Comparison of ENCODE assay signal across 13 mouse cellular contexts in genomic region chr9:43738480-43739084, GRCm38 (mm10). TPM values are rescaled to one million over a fixed set of nuclear protein-coding genes. Genes with fewer than 3 reads are reported as not detected.
DNase-seq lines count a peak whose midpoint lies in the region; ATAC-seq and TF ChIP-seq lines count a peak whose summit lies in the region.
"Had no signal": no experiment of that assay in that cellular context is flagged by ENCODE, and none has a peak within 500 bp of the region (broad histone marks: within the 10 kb centered on the region; RNA-seq: fewer than 3 reads in every experiment).

No protein-coding gene starts in this region.

- H3K4me3 ChIP-seq in heart, embryonic 12.5 days = no peak overlapping the region
- no peak overlapping the region for H3K4me3 ChIP-seq in heart, embryonic 11.5 days (ENCODE audit: low read depth, low read length)
- H3K4me3 ChIP-seq in lung, postnatal 0 days (ENCODE audit: low read depth, low read length) = no peak overlapping the region
- no peak overlapping the region for H3K4me3 ChIP-seq in midbrain, embryonic 15.5 days
- H3K4me3 ChIP-seq: layer of hippocampus, adult 2 months had no signal

- H3K27ac ChIP-seq in heart, embryonic 12.5 days (ENCODE audit: poor library complexity, severe bottlenecking) = no peak overlapping the region
- no peak overlapping the region for H3K27ac ChIP-seq in heart, embryonic 11.5 days (ENCODE audit: low read depth, low read length)
- peak overlapping the region; percentile 11; the same call in 1 of the 2 replicates for H3K27ac ChIP-seq in lung, postnatal 0 days (ENCODE audit: low read length)
- H3K27ac ChIP-seq in midbrain, embryonic 15.5 days = no peak overlapping the region
- H3K27ac ChIP-seq: layer of hippocampus, adult 2 months; liver, embryonic 14.5 days had no signal

- H3K9ac ChIP-seq in heart, embryonic 12.5 days = no peak overlapping the region
- H3K9ac ChIP-seq in heart, embryonic 11.5 days (ENCODE audit: low read depth, low read length) = no peak overlapping the region
- no peak overlapping the region for H3K9ac ChIP-seq in lung, postnatal 0 days (replicated peaks; ENCODE audit: low read depth)
- H3K9ac ChIP-seq in midbrain, embryonic 15.5 days = no peak overlapping the region
- H3K9ac ChIP-seq: liver, embryonic 14.5 days had no signal

- TF ChIP-seq EP300 in lung, postnatal 0 days (IDR thresholded peaks at IDR 0.05) = peak; percentile 68

- no peaks in the 10 kb centered on the region for H3K36me3 ChIP-seq in heart, embryonic 12.5 days
- H3K36me3 ChIP-seq in heart, embryonic 11.5 days (ENCODE audit: control insufficient read depth, insufficient read depth, low read length) = no peaks in the 10 kb centered on the region
- H3K36me3 ChIP-seq in lung, postnatal 0 days (ENCODE audit: insufficient read depth, low read length) = no peaks in the 10 kb centered on the region
- H3K36me3 ChIP-seq in midbrain, embryonic 15.5 days (replicated peaks) = no peaks in the 10 kb centered on the region

- ATAC-seq in heart, embryonic 12.5 days (ENCODE audit: insufficient number of reproducible peaks, low FRiP score) = no peak
- ATAC-seq in heart, embryonic 11.5 days (replicated peaks; ENCODE audit: insufficient number of reproducible peaks, low FRiP score, low TSS enrichment) = no peak
- no peak for ATAC-seq in lung, postnatal 0 days
- no peak for ATAC-seq in midbrain, embryonic 15.5 days (replicated peaks)
- no peak for ATAC-seq in activated CD4-positive, CD25-positive, alpha-beta regulatory T cell, adult 4 months

- no peak for TF ChIP-seq POLR2A in brain, embryonic 14.5 days (IDR thresholded peaks at IDR 0.05; ENCODE audit: borderline replicate concordance, extremely low read depth, insufficient read depth, insufficient read length, poor library complexity, severe bottlenecking)

- H3K9me3 ChIP-seq in heart, embryonic 12.5 days (replicated peaks) = no peaks in the 10 kb centered on the region
- no peaks in the 10 kb centered on the region for H3K9me3 ChIP-seq in heart, embryonic 11.5 days (replicated peaks; ENCODE audit: control insufficient read depth, low read length)
- no peaks in the 10 kb centered on the region for H3K9me3 ChIP-seq in lung, postnatal 0 days (ENCODE audit: low read length)
- no peaks in the 10 kb centered on the region for H3K9me3 ChIP-seq in midbrain, embryonic 15.5 days

- peak; percentile 40 for DNase-seq in lung, postnatal 0 days (ENCODE audit: low spot score)
- no peak for DNase-seq in lung, postnatal 25 days (ENCODE audit: low spot score)
- peak; percentile 51 for DNase-seq in brain, embryonic 14.5 days (ENCODE audit: low read depth)
- DNase-seq: B cell, adult 2 months; cerebellum, adult 11-12 months; gastrocnemius, postnatal 36 days; thymus, postnatal 4 days had no signal

- no peak for TF ChIP-seq CTCF in lung, postnatal 0 days (IDR thresholded peaks at IDR 0.05)
- TF ChIP-seq CTCF in brain, embryonic 14.5 days (IDR thresholded peaks at IDR 0.05; ENCODE audit: borderline replicate concordance, extremely low read depth, insufficient read depth, insufficient read length) = no peak

- peaks cover 10% of the 10 kb centered on the region for H3K27me3 ChIP-seq in heart, embryonic 12.5 days (replicated peaks)
- peaks cover 14% of the 10 kb centered on the region for H3K27me3 ChIP-seq in heart, embryonic 11.5 days (ENCODE audit: control insufficient read depth, insufficient read depth, low read length)
- no peaks in the 10 kb centered on the region for H3K27me3 ChIP-seq in lung, postnatal 0 days (replicated peaks; ENCODE audit: insufficient read depth, low read length)
- 0 out of 2 replicates have a peak, but pooled peaks cover 5% of the 10 kb centered on the region for H3K27me3 ChIP-seq in midbrain, embryonic 15.5 days (replicated peaks)

- 31% methylated on average over 6 of the region's 6 CpGs for WGBS in heart, embryonic 12.5 days
- 30% methylated on average over 6 of the region's 6 CpGs for WGBS in heart, embryonic 11.5 days (ENCODE audit: insufficient replicate concordance)
- WGBS in lung, postnatal 0 days = 19% methylated on average over 6 of the region's 6 CpGs
- WGBS in midbrain, embryonic 15.5 days = 28% methylated on average over 6 of the region's 6 CpGs

- H3K4me2 ChIP-seq in heart, embryonic 12.5 days = peak overlapping the region; percentile 53; the same call in 1 of the 2 replicates
- H3K4me2 ChIP-seq in heart, embryonic 11.5 days = no peak overlapping the region
- H3K4me2 ChIP-seq in lung, postnatal 0 days (replicated peaks; ENCODE audit: low read depth, low read length) = peak overlapping the region; percentile 22; the same call in 1 of the 2 replicates
- peak overlapping the region; percentile 43 for H3K4me2 ChIP-seq in midbrain, embryonic 15.5 days

- peaks cover 18% of the 10 kb centered on the region for H3K4me1 ChIP-seq in heart, embryonic 12.5 days (replicated peaks)
- H3K4me1 ChIP-seq in heart, embryonic 11.5 days (ENCODE audit: control insufficient read depth, insufficient read depth, low read length) = peaks cover 14% of the 10 kb centered on the region
- H3K4me1 ChIP-seq in lung, postnatal 0 days (ENCODE audit: insufficient read depth, low read depth, low read length) = peaks cover 10% of the 10 kb centered on the region; the same call in 1 of the 2 replicates
- H3K4me1 ChIP-seq in midbrain, embryonic 15.5 days = peaks cover 28% of the 10 kb centered on the region

RNA-seq across cellular contexts. Expression of gene Nectin1, which starts 5.2 kb away (rescaled TPM):
- 1.9 and 2.1 TPM in 2 replicates for polyA plus RNA-seq in heart, embryonic 12.5 days (2016; fragmentation: Nextera tagmentation; extraction: Ambion mirVana)
- 2.2 and 2.4 TPM in 2 replicates for polyA plus RNA-seq in heart, embryonic 11.5 days (2014; fragmentation: Nextera tagmentation; extraction: Ambion mirVana)
- polyA plus RNA-seq in lung, postnatal 0 days (2015; fragmentation: Nextera tagmentation; extraction: Ambion mirVana) = 8.2 and 10.2 TPM in 2 replicates
- 14.4 and 31.1 TPM in 2 replicates for polyA plus RNA-seq in brain, embryonic 14.5 days (2012; rRNA removed)
- polyA plus RNA-seq in midbrain, embryonic 15.5 days (2015; fragmentation: Nextera tagmentation; extraction: Ambion mirVana) = 14.7 and 15.9 TPM in 2 replicates
- 1 to 10 TPM; 1.2 to 1.5 TPM for polyA plus RNA-seq in activated CD4-positive, CD25-positive, alpha-beta regulatory T cell, adult 4 months (2017; shearing (Covaris generic))
